Mouse (Mus musculus): Measurements from ENCODE around the gene Lpar5. TPM values are rescaled to one million over a fixed set of nuclear protein-coding genes. Genes with fewer than 3 reads are reported as not detected.

Lpar5 gene
- polyA plus RNA-seq, 2 experiments, result 3.9 to 4.0 TPM

DNA sequence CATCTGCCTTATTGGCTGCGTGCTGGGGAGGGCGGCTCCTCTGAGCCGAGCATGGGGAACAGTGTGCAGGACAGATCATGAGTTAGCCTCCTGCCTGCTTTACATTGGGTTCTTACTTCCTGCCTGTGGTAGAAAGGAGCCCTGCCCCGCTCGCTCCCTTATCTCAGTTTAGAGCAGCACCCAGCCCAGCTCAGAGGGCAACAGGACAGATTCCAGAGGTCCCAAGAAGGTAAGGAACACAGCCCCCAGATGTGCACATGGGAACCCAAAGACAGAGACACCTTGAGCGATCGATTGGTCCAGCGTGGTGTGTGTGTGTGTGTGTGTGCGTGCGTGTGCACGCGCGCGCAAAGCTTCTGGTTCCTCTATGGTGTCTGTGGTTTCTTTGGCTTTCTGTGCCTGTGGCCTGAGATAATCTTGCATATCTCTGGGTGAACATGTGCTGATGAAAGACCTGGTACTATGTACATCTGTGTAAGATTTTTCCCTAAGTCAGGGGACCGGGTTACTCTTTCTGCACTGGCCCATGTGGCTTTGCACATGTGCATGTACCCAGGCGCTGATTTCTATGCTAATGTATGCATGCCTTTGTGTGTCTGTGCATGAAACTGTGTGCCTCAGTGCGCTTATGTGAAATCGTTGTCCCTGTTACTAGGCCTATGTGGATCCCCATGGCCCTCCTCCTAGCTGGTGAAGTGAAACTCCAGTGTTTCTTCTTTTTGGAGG lies 3.6 kb downstream of the Lpar5 start:
- TF ChIP-seq POLR2A (IDR thresholded peaks at IDR 0.05; ENCODE audit: borderline replicate concordance, extremely low read depth, insufficient read depth, insufficient read length), result no peak
- Histone ChIP-seq H3K36me3 (ENCODE audit: control insufficient read depth, insufficient read depth, low read length) (no peaks in the 10 kb centered on the region), H3K27me3 (ENCODE audit: control insufficient read depth, insufficient read depth, low read length) (no peaks in the 10 kb centered on the region), H3K4me3 (replicated peaks; ENCODE audit: low read length) (no peak overlapping the region), H3K9me3 (ENCODE audit: control insufficient read depth, low read length) (no peaks in the 10 kb centered on the region), H3K27ac (replicated peaks; ENCODE audit: low read depth, low read length) (peak overlapping the region; percentile 88), H3K4me2 (replicated peaks; ENCODE audit: low read depth, low read length, severe bottlenecking) (0 out of 2 replicates have a peak overlapping the region, but pooled peaks have one; percentile 15), H3K9ac (ENCODE audit: low read depth, low read length, severe bottlenecking) (0 out of 2 replicates have a peak overlapping the region, but pooled peaks have one; percentile 16), H3K4me1 (ENCODE audit: control insufficient read depth, insufficient read depth, low read length) (peaks cover 15% of the 10 kb centered on the region)
- 81% methylated on average over 18 of the region's 18 CpGs for WGBS
- DNase-seq (ENCODE audit: low spot score) (no peak), ATAC-seq (ENCODE audit: low FRiP score, low read depth) (peak; percentile 29; the same call in 1 of the 2 replicates)

- H3K4me2 ChIP-seq (replicated peaks; ENCODE audit: low read depth, low read length, severe bottlenecking), result 0 out of 2 replicates have a peak overlapping the region, but pooled peaks have one; percentile 15
- no peaks in the 10 kb centered on the region for H3K27me3 ChIP-seq (ENCODE audit: control insufficient read depth, insufficient read depth, low read length)
- 6% methylated on average over 2 of the region's 2 CpGs for WGBS
- peak overlapping the region; percentile 88 for H3K27ac ChIP-seq (replicated peaks; ENCODE audit: low read depth, low read length)
- H3K9me3 ChIP-seq (ENCODE audit: control insufficient read depth, low read length), result no peaks in the 10 kb centered on the region
- DNase-seq (ENCODE audit: low spot score) (peak; percentile 77), ATAC-seq (ENCODE audit: low FRiP score, low read depth) (peak; percentile 77)
- H3K9ac ChIP-seq (ENCODE audit: low read depth, low read length, severe bottlenecking), result 0 out of 2 replicates have a peak overlapping the region, but pooled peaks have one; percentile 16
- no peak for TF ChIP-seq POLR2A (IDR thresholded peaks at IDR 0.05; ENCODE audit: borderline replicate concordance, extremely low read depth, insufficient read depth, insufficient read length)
- H3K36me3 ChIP-seq (ENCODE audit: control insufficient read depth, insufficient read depth, low read length), result no peaks in the 10 kb centered on the region
- H3K4me1 ChIP-seq (ENCODE audit: control insufficient read depth, insufficient read depth, low read length), result peaks cover 15% of the 10 kb centered on the region
- H3K4me3 ChIP-seq (replicated peaks; ENCODE audit: low read length), result no peak overlapping the region
Observed at GRCm38 (mm10) chr6:125071896-125072279, 4.2 kb downstream of the Lpar5 start.

DNA sequence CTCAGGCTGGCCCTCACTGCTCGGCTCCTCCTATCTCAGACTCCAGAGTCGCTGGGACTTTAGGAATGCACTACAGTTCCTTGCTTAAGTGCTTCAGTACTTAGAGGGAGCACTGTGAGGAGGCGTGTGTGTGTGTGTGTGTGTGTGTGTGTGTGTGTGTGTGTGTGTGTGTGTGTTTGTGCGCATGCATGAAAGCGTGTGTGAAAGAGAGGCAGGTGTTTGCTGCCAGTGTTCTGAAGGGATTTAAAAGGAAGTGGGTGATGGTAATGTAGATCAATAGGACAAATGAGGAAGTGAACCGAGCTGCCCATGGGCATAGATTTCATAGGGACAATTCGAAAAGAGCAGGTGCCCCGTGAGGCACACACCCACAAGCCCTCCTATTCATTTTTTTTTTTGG lies 6.1 kb downstream of the Lpar5 start:
- Histone ChIP-seq H3K4me3 (replicated peaks; ENCODE audit: low read length) (no peak overlapping the region), H3K4me1 (ENCODE audit: control insufficient read depth, insufficient read depth, low read length) (peaks cover 15% of the 10 kb centered on the region), H3K9ac (ENCODE audit: low read depth, low read length, severe bottlenecking) (no peak overlapping the region), H3K36me3 (ENCODE audit: control insufficient read depth, insufficient read depth, low read length) (no peaks in the 10 kb centered on the region), H3K27ac (replicated peaks; ENCODE audit: low read depth, low read length) (no peak overlapping the region), H3K27me3 (ENCODE audit: control insufficient read depth, insufficient read depth, low read length) (no peaks in the 10 kb centered on the region), H3K4me2 (replicated peaks; ENCODE audit: low read depth, low read length, severe bottlenecking) (no peak overlapping the region), H3K9me3 (ENCODE audit: control insufficient read depth, low read length) (no peaks in the 10 kb centered on the region)
- ATAC-seq (ENCODE audit: low FRiP score, low read depth) (no peak), DNase-seq (ENCODE audit: low spot score) (no peak)
- no peak for TF ChIP-seq POLR2A (IDR thresholded peaks at IDR 0.05; ENCODE audit: borderline replicate concordance, extremely low read depth, insufficient read depth, insufficient read length)
- whole genome bisulfite sequencing, result 74% methylated on average over 8 of the region's 8 CpGs

GRCm38 (mm10) chr6:125081394-125081793 lies 13.7 kb downstream of the Lpar5 start:
- no peak for DNase-seq (ENCODE audit: low spot score)
- 23% methylated on average over 25 of the region's 25 CpGs for WGBS
- H3K36me3 ChIP-seq (ENCODE audit: control insufficient read depth, insufficient read depth, low read length), result no peaks in the 10 kb centered on the region
- peak overlapping the region; percentile 84 for H3K27ac ChIP-seq (replicated peaks; ENCODE audit: low read depth, low read length)
- TF ChIP-seq POLR2A (IDR thresholded peaks at IDR 0.05; ENCODE audit: borderline replicate concordance, extremely low read depth, insufficient read depth, insufficient read length), result no peak
- no peaks in the 10 kb centered on the region for H3K9me3 ChIP-seq (ENCODE audit: control insufficient read depth, low read length)
- no peaks in the 10 kb centered on the region for H3K27me3 ChIP-seq (ENCODE audit: control insufficient read depth, insufficient read depth, low read length)
- ATAC-seq (ENCODE audit: low FRiP score, low read depth), result no peak; the same call in 1 of the 2 replicates
- 0 out of 2 replicates have a peak, but pooled peaks cover 2% of the 10 kb centered on the region for H3K4me1 ChIP-seq (ENCODE audit: control insufficient read depth, insufficient read depth, low read length)
- H3K9ac ChIP-seq (ENCODE audit: low read depth, low read length, severe bottlenecking), result peak overlapping the region; percentile 64
- peak overlapping the region; percentile 46 for H3K4me3 ChIP-seq (replicated peaks; ENCODE audit: low read length)
- peak overlapping the region; percentile 83 for H3K4me2 ChIP-seq (replicated peaks; ENCODE audit: low read depth, low read length, severe bottlenecking)

GRCm38 (mm10) chr6:125081797-125082560 lies 14.3 kb downstream of the Lpar5 start:
- WGBS, result 21% methylated on average over 43 of the region's 45 CpGs
- Histone ChIP-seq H3K27me3 (ENCODE audit: control insufficient read depth, insufficient read depth, low read length) (no peaks in the 10 kb centered on the region), H3K4me2 (replicated peaks; ENCODE audit: low read depth, low read length, severe bottlenecking) (peak overlapping the region; percentile 83), H3K9ac (ENCODE audit: low read depth, low read length, severe bottlenecking) (peak overlapping the region; percentile 64), H3K27ac (replicated peaks; ENCODE audit: low read depth, low read length) (peak overlapping the region; percentile 84), H3K4me1 (ENCODE audit: control insufficient read depth, insufficient read depth, low read length) (0 out of 2 replicates have a peak, but pooled peaks cover 2% of the 10 kb centered on the region), H3K36me3 (ENCODE audit: control insufficient read depth, insufficient read depth, low read length) (no peaks in the 10 kb centered on the region), H3K9me3 (ENCODE audit: control insufficient read depth, low read length) (no peaks in the 10 kb centered on the region), H3K4me3 (replicated peaks; ENCODE audit: low read length) (peak overlapping the region; percentile 46)
- TF ChIP-seq POLR2A (IDR thresholded peaks at IDR 0.05; ENCODE audit: borderline replicate concordance, extremely low read depth, insufficient read depth, insufficient read length), result peak; percentile 87; the same call in 1 of the 2 replicates
- DNase-seq (ENCODE audit: low spot score), result peak; percentile 96
- peak; percentile 88 for ATAC-seq (ENCODE audit: low FRiP score, low read depth)
